Mouse (Mus musculus) liver, embryonic 18 days (tissue): ENCODE results near the gene Olfr481. TPM values are rescaled to one million over a fixed set of nuclear protein-coding genes. Genes with fewer than 3 reads are reported as not detected.

ENCODE experiments used
- polyA plus RNA-seq: library from polyadenylated mRNA; depleted of rRNA; stranded (reverse); fragments of >200 nt; gene quantifications from 2 replicates; pipeline ENCODE4 v1.2.3, GENCODE M21; 2012; rRNA removed

Olfr481 gene
- polyA plus RNA-seq: not detected in 2 replicates

DNA sequence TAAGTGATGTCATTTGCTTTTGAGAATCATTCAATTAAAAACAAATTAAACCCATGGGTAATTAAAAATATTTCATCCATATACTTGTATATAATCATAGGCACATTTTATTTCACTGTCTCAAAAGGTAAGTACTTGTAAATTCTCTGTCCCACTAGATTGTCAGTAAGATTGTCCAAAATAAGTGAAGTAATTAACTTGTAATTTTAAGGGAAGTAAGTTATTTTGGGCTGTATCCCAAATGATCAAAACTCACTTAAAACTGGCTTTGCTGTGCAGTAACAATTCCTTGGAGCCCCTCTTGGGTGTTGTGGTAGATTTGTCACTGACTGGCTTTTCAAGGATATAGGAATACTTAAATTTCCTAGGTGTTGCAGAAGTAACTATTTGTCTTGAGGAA lies at the start of gene Olfr481:
Gene Olfr481 (plus strand): TSS at position 301 of the 400 bp plus-strand sequence.

DNA sequence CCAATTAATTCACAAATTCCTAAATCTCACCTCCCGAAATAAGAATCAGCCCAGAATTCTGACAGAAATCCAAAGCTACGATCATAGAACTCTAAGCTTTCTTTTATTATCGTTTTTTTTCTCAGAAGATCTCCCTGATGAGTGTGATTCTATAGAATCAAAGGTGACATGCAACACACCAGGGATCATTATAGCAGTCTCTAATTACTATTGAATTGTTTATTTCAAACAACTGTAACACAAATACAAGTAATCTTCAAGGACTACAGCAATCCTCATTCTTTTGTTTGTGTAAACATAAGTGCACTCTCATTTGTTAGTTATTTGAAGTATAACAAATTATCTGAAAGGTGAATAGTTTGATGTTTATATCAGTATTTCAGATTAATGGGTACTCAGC lies 45.8 kb upstream of the Olfr481 start, which contains the start of gene Olfr478:
Gene Olfr478 (minus strand): TSS at position 101 of the 400 bp plus-strand sequence.

DNA sequence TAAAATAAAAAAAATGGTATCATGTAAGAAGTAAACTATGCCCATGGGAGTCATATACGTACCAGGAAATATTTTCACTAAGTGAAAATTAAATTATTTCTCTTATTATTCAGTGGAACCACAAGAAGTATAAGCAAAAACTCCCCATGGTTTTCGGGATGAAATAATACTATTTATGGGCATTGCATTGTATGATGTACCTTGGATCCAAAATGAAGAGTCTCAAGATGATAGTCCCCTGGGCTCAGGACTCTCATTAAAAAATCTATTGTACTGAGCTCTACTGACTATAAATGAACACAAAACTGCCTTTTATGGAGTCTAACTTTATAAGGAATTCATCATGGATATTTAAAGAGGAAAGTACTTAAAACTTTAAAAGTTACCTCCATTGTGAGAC lies 29.3 kb upstream of the Olfr481 start, which contains the start of gene Olfr479:
Gene Olfr479 (plus strand): TSS at position 301 of the 400 bp plus-strand sequence.

DNA sequence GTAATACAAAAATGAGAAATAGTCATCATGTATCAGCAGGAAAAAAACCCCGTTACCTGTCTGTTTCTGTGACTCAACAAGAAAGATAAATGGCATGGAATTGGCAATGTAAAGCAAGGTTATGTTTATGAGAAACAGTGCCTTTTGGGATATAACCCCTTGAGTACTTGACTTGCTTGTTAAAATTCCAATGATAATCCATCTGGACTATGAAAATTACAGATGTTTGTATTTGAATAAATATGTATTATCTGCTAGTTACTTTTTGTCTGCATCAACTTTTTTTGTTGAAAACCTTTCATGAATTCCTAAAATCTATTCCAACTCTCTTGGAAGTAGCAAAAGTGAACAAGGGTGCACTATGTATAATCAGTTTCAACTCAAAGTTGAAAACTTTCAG lies 12.4 kb upstream of the Olfr481 start, which contains the start of gene Olfr480:
Gene Olfr480 (minus strand): TSS at position 101 of the 400 bp plus-strand sequence.

DNA sequence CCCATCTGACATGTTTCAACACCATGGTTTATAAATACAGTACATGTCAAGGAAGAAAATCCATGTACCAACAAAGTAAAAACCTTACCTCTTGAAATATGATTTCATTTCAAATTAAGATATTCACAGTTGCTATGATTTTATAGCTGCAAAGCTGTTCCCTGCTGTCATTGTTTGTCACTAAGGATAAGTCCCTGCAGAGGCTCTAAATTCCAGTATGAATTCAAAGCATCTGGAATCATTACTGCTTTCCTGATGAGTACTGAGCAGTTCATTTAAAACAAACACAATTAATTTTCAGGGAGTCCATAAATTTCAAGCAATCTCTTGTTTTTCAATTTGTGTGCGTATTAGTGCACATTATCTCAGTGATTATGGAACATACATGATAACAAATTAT lies 17.8 kb downstream of the Olfr481 start, which contains the start of gene Olfr482:
Gene Olfr482 (minus strand): TSS at position 101 of the 400 bp plus-strand sequence.

DNA sequence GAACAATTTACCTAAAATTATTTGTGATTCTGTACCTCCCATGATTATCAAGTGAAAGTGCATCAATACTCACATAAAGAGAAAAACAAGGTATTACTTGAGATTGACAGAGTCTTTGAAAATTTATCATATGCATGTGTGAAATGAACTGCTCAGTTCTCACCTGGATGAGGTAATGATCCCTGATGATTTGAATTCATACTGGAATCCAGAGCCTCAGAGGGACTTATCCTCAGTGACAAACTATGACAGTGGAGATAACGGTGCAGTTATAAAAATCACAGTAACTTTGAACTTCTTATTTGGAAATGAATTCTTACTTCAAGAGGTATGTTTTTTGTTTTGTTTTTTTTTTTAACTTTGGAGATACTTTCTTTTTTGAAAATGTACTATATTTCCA lies 20.9 kb downstream of the Olfr481 start, which contains the start of gene Olfr483:
Gene Olfr483 (plus strand): TSS at position 301 of the 400 bp plus-strand sequence.

DNA sequence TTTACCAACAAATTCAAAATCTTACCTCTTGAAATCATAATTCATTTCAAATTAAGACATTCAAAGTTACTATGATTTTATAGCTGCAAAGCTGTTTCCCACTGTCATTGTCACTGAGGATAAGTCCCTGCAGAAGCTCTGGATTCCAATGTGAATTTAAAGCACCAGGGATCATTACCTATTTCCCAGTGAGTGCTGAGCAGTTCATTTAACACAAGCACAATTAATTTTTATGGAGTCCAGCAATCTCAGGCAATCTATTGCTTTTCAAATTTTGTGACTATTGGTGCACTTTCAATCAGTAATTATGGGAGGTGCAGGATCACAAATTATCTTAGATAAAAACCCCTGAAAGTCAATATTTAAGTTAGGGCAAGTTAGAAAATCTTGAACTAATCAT lies 47.7 kb downstream of the Olfr481 start, which contains the start of gene Olfr484:
Gene Olfr484 (minus strand): TSS at position 101 of the 400 bp plus-strand sequence.

Other genes starting within 250 kb of the Olfr481 start
- gene Olfr470, start 232.4 kb upstream of the Olfr481 start, polyA plus RNA-seq: not detected in 2 replicates
- gene Olfr472, start 182.0 kb upstream of the Olfr481 start, polyA plus RNA-seq: not detected in 2 replicates
- not detected in 2 replicates for gene Olfr473, start 149.4 kb upstream of the Olfr481 start, polyA plus RNA-seq
- not detected in 2 replicates for gene Olfr474, start 125.2 kb upstream of the Olfr481 start, polyA plus RNA-seq
- not detected in 2 replicates for gene Olfr476, start 115.1 kb upstream of the Olfr481 start, polyA plus RNA-seq
- not detected in 2 replicates for gene Olfr477, start 93.2 kb upstream of the Olfr481 start, polyA plus RNA-seq
- gene Olfr478, start 45.9 kb upstream of the Olfr481 start, polyA plus RNA-seq: not detected in 2 replicates
- gene Olfr479, start 29.2 kb upstream of the Olfr481 start, polyA plus RNA-seq: not detected in 2 replicates
- gene Olfr480, start 12.5 kb upstream of the Olfr481 start, polyA plus RNA-seq: not detected in 2 replicates
- gene Olfr482, start 17.7 kb downstream of the Olfr481 start, polyA plus RNA-seq: 0.01 TPM in 1 of 2 replicates, not detected in the other
- not detected in 2 replicates for gene Olfr483, start 21.0 kb downstream of the Olfr481 start, polyA plus RNA-seq
- gene Olfr484, start 47.6 kb downstream of the Olfr481 start, polyA plus RNA-seq: not detected in 2 replicates
- not detected in 2 replicates for gene Olfr485, start 80.0 kb downstream of the Olfr481 start, polyA plus RNA-seq
- not detected in 2 replicates for gene Olfr486, start 92.9 kb downstream of the Olfr481 start, polyA plus RNA-seq
- gene Olfr487, start 134.8 kb downstream of the Olfr481 start, polyA plus RNA-seq: not detected in 2 replicates
- gene Olfr488, start 178.5 kb downstream of the Olfr481 start, polyA plus RNA-seq: not detected in 2 replicates
- gene Olfr490, start 209.1 kb downstream of the Olfr481 start, polyA plus RNA-seq: not detected in 2 replicates
- gene Olfr491, start 233.6 kb downstream of the Olfr481 start, polyA plus RNA-seq: not detected in 2 replicates
- not detected in 2 replicates for gene Olfr492, start 243.8 kb downstream of the Olfr481 start, polyA plus RNA-seq